Mouse (Mus musculus): ENCODE data around the gene Iqschfp. TPM values are rescaled to one million over a fixed set of nuclear protein-coding genes. Genes with fewer than 3 reads are reported as not detected.

The Iqschfp gene
- total RNA-seq, 2 experiments from 2014 or later = not detected

DNA sequence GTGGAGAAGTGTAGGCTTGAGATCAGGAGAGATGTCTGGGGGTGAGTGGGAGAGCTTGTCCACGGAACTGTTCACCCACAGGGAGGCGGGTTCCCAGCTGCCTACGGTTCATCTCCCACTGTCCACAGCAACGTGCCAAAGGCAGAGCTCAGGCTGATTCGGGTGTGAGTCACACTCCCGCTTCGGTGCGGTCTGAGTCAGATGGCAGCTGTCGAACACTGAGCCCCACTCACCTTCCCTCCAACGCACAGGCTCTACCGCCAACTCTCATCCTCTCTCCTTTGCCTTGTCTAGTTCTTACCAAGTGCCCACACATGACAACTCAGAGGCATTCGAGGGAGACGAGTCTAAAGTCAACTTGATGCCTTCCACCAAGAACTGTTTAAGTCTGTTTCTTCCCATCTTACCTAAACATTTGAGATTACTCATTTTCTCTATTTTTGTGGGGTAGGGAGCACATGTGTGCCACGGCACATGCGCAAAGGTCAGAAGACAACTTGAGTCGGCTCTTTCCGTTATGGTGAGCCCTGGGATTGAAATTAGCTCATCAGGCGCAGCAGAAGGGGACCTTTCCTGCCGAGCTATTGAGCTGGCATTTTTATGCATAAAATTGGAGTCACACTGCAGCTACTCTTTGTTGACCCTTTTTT, 716.9 kb downstream of the Iqschfp start:
- peak in 1 of 2 experiments; percentile 43 for DNase-seq
- intact Hi-C loops (cut with DNase I) = no loop called here

DNA sequence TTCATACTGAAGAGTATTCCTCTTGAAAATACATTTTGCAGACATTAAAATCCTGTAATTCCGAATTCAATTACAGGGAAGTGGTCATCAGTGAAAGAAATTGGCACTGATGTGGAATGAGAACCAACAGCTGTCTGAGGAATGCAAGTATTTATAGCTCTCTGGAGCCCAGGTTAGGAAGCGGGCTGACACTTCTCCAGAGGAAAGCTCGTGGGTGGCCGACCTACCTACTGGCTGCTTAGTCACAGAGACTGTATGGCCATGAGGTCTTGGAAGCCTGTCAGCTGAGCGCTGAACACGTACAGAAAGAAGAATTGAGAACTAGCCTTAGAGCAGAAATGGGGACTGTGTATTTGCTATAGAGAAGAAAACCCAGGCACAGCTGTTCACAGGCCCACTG, 718.0 kb downstream of the Iqschfp start:
- intact Hi-C loops (cut with DNase I) = loop anchor here (5.0 to 10.0 kb wide), 3 partner anchors 48 to 345 kb away; no protein-coding TSS in a partner anchor
- no peak for DNase-seq

DNA sequence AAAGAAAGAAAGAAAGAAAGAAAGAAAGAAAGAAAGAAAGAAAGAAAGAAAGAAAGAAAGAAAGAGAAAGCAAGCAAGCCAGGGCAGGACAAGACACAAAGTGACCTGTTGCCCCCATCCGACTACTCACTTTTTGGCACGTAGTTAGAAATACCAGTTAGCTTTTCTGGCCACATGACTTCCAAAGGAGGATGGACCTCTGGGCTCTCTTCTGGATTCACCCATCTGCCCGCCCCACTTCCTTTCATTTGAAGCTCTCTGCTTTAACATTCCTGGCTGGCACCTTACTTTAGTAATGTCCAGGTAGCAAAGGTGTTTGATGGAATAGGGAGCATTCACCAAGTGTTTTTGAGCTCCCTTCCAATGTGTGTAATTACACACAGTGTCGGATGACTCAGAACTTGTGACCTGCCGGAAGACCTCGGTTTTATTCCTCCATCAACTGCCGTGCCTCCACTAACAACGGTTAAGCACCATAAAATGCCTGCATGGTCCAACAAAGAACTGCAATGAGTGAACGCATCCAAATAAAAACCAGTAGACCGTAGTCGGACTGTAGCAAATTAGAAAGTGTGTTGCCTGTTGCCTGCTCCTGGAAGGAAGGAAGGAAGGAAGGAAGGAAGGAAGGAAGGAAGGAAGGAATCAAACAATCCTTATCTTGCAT, 718.7 kb downstream of the Iqschfp start:
- no peak for DNase-seq
- intact Hi-C loops (cut with DNase I) = loop anchor here (5.0 to 10.0 kb wide), 3 partner anchors 48 to 344 kb away; no protein-coding TSS in a partner anchor

DNA sequence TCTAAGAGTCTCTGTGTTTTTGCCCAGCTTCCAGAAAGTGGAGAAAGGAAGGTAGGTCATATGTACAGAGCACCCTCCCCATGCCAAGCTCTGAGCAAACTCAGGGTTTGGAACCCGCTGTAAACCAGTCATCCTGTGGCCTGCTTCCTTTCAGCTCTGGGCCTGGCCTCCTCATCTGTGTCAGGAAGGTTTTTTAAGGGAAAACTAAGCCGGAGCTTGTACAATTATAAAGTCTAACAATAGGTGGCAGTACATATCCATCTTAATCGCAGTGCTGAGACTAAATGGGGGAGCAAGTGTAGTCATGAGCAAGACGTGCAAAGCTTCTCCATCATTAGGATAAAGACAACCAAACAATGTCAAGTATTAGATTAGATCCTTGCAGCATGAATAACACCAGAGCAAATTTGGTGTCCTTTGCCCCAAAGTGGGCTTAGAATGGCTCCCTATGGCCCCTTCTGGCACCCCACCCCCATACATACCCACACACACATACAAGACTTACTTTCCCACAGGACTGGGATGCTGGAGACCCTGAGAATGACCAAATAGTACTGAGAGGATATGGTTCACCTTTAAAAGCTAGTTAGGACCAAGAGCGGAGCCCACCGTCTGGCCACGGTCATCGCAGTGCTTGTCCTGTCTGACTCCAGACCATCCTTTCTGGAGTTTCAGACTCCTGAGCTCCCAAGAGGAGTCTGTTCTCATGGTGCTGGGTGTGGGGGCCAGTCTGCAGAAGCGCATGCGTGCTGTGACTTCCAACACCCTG, 723.2 kb downstream of the Iqschfp start:
- intact Hi-C loops (cut with DNase I) = loop anchor here (5.0 to 10.0 kb wide), 4 partner anchors 77 to 558 kb away; partner anchors contain the start of gene Il12a
- DNase-seq = peak; percentile 42 to 55

DNA sequence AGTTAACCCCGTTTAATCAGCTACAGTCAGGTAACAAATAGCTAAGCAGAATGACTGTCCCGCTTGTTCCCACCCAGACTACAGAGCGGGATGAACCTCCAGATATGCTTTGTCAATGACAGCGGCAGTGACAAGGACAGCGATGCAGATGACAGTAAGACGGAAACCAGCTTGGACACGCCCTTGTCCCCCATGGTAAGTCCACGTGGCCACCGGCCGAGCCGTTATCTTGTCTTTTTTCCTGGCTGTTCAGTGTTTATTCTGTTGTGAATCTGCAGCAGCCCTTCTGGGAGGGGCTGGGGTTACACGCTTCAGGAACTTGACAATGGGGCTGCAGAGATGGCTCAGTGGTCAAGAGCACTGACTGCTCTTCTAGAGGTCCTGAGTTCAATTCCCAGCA, 724.3 kb downstream of the Iqschfp start:
- intact Hi-C loops (cut with DNase I) = loop anchor here (5.0 to 10.0 kb wide), 4 partner anchors 76 to 559 kb away; partner anchors contain the start of gene Il12a

DNA sequence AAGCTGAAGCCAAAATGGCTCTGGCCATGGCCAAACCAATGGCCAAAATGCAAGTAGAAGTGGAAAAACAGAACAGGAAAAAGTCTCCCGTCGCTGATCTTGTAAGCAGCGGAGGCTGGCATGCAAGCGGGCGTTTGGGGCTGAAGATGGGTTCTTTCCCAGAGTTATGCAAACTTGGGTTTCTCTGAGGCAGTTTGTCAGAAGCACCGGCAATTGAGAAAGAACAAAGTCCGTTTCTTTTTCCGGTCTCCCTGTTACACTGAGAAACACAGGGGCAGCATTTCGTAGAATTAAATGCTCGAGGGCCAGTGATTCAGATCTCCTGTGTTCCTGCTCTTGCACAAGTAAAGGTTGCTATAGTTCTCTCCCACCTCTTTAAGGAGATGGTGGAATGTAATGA, 725.7 kb downstream of the Iqschfp start:
- DNase-seq = no peak
- intact Hi-C loops (cut with DNase I) = loop anchor here (5.0 to 10.0 kb wide), 4 partner anchors 75 to 560 kb away; partner anchors contain the start of gene Il12a

More for the DNA sequence above, 724.3 kb downstream of the Iqschfp start:
- no peak for DNase-seq

DNA sequence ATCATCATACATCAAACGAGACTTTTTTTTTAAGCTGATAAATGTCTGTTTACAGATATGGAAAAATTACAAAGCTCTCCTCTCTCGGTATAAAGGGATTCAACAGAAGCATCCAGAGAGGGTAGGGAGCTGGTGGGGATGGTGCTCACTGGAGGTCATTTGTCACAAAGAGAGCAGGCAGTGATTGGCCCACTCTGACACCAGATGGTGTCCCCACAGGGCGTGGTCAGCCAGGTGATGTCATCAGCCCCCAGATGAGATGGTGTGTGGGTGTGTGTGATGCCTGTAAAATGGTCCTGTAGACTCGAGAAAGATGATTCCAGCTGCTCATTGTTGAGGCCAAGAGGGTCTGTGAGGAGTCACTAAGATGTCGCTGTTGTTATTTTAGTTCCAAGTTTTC, 727.1 kb downstream of the Iqschfp start:
- no peak for DNase-seq
- intact Hi-C loops (cut with DNase I) = loop anchor here (5.0 to 10.0 kb wide), 4 partner anchors 73 to 562 kb away; partner anchors contain the start of gene Il12a

DNA sequence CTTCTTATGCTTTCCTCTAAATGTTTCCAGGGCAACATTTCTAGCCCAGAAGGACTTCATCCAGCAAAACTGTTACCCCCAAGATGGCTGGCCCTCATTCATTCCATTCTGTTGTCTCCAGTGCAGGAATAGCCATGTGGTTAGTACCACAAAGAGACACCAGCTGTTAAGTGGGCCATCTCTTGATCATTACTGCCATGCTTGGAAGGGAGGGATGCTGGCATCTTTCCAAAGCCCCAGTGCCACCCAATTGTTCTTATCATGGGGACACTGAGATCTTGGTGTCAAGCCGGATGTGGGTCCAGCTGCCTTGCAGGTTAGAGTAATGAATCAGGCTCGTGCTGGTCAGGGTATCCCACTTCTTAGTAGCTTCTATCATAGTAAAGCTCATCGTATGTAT, 729.9 kb downstream of the Iqschfp start:
- no peak for DNase-seq
- intact Hi-C loops (cut with DNase I) = no loop called here

DNA sequence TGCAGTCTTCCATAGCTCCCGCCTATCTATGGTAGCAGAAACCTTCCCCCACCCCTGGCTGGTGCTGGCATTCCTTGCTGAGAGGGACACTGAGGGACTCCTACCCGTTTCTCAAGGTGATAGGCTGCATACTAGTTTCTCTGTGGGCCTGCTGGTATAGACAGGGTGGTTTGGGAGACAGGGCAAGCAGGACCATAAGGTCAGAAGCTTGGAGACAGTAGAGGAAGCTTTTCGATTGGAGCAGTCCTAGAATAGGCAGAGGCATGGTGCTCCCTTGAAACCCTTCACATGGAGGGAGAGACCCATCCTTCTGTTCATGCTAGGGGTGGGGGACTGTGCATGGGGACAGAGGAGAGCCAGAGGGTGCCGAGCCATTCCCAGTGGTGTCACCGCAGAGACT, 731.0 kb downstream of the Iqschfp start:
- intact Hi-C loops (cut with DNase I) = no loop called here
- no peak for DNase-seq

DNA sequence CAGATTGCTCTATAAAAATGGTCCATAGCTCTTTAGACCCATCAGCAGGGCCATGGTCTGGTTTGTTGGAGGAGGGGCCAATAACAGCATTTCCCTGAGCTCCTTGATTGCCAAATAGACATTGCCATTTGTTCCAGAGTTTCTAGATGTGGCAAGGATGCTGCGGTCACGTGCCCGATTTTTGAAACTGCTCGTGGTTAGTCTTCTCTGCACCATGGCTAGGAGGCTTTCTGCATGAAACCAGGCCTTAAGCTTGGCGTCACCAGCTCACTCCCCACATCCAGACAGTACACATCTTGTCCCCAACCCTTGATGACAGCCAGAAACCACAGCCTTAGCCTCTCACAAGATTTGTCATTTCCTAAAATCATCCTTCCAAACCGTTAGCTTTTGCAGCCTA, 732.4 kb downstream of the Iqschfp start:
- intact Hi-C loops (cut with DNase I) = no loop called here
- no peak for DNase-seq

DNA sequence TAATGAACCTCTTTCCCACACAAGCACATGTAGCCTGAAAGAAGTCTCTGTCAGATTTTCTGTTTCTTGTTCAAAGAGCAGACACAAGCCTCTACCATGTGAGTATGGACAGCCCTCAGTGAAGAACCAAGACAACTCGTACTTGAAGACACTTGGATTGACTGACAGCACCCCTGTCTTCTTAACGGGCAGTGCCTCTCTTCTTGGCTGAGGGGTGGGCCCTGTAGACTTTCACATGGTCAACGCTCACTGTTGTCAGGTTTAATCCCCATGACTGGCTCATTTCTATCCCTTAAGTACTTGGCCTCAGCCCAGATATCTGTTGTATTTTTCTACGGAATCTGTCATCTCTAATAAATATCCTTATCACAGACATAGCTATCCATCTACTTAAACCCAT, 738.2 kb downstream of the Iqschfp start:
- DNase-seq = no peak
- intact Hi-C loops (cut with DNase I) = no loop called here

DNA sequence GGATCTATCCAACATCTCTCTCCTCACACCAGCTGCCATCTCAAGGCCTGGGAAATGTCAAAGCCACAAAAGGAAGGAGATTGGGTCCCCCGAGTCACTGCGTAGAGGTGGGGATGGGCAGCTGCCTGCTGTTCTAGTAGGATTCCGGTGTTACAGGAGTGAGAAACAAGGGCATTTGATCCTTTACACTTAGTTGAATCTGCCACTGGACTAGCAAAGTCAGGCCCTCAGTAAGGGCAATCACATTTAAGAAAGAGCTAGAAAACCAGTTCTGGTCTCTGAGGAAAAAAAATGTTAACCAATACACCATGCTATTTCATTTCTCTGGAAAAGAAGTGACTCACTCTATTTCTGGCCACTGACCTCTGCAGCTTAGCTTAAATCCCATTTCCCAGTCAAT, 738.8 kb downstream of the Iqschfp start:
- intact Hi-C loops (cut with DNase I) = no loop called here
- DNase-seq = no peak

DNA sequence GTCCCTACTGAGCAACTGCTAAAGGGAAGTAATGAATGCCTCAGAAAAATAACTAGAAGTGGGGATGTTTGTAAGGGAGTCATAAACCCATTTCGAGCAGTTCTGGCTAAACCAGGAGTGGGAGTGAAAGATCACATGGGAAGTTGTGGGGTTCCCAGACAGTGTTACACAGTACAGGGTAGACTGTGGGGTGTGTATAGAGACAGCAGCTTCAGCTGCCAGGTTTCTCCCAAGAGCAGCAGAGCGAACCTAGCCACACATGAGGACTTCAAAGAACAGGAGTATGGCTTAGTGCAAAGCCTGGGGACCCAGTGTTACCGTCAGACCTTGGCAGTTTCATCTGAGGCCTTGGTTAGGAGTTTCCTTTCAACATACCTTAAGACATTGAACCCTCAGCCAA, 740.7 kb downstream of the Iqschfp start:
- intact Hi-C loops (cut with DNase I) = no loop called here
- DNase-seq = no peak

DNA sequence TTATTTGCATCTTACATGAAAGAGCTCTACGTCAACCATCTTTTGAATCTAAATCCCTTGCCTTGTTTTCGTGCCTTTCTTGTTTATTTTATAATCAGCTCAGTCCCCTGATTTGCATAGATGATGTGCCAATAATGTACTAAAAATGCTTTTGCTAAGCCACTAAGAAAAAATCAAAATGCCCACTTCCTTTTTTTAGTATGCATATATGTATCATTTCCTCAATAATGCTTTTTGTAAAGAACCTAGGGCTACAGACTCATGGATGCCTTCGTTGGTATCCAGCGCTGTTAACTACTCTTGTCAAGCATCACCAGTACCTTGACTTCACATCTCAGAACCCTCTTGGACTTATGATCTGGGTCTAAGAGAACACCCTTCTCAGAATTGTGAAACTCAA, 741.5 kb downstream of the Iqschfp start:
- intact Hi-C loops (cut with DNase I) = no loop called here
- no peak for DNase-seq

DNA sequence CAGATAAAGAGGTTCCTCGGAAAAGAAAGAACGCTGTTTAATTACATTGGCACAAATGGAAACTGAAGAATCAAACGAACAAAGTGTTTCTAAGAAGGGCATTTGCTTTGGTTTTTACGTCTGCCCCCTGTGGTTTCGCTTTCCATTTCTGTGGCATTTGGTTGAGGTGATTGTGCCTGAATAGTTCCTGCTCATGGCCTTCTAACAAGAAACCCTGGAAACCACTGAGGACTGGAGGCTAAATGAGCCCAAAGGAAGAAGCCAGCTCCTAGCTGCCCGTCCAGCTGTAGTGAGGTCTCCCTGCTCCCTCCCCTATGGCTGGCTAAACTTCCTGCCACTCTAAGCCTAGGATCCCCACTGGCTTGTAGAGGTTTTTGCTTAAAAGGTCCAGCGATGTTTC, 745.9 kb downstream of the Iqschfp start:
- no peak for DNase-seq
- intact Hi-C loops (cut with DNase I) = no loop called here

DNA sequence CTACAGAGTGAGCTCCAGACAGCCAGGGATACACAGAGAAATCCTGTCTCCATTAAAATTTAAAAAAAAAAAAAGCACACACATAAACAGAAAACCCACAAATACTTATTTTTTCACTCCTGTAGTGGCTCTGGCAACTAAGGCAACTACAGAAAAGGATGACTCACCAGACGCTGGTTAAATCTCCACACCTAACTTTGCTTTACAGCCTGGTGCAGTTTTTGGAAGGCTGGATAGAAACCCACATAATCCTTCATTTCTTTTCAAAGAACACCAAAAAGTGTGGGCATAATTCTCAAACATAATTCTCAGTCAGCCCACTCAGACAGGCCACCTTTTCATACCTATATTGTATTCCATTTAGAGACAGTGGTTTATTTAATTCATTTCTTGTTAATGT, 746.7 kb downstream of the Iqschfp start:
- no peak for DNase-seq
- intact Hi-C loops (cut with DNase I) = no loop called here

DNA sequence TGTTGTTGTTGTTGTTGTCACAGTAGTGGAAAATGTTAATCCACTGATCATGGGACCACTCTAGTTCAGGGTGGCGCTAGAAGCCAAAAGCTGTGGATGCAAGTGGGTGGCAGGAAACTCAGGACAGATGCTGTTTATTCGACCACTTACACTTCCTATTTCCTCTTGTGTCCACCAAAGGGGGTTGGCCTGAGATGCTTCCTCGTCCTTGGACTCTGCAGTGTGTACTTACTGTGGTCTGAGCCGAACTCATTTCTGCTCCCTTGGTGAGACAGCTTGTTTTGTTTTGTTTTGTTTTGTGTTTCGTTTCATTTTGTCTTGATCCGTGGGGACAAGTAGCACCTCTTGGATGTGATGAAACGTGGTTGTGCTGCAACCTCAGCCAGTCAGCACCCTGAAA, 750.9 kb downstream of the Iqschfp start:
- intact Hi-C loops (cut with DNase I) = no loop called here

DNA sequence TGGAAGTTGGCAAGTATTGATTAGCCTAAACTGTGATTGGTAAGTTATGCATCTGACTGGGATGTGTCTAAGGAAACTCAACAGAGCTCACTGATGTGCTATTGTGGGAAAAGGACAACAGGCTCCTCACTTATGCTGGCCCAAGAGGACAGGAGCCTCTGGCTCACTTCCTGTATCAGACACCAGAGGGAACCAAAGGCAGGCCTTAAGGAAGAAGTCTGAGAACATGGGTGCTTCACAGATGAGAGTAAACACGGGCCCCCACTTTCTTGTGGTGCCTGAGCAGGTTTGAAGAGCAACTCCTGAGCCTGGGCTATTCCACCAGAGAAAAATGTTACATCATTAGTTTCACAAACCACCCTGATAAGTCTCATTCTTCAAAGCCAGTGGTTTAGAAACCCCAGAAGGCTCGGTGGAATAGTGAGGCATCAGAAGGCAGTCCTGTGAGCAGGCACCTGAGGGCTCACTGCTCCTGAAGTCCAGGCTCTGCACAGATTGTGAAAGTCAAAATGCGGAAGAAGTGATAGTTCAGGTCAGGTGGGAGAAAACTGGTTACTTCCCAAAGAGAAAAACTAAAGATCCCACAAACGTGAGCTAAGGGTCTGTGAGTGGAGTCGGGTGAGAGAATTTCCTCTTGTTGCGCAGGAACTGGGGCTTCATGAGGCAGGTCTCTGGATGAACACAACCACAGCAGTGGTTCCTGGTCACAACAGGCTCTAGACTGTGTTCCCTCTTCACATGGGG, 754.5 kb downstream of the Iqschfp start:
- DNase-seq = peak; percentile 22 to 35
- intact Hi-C loops (cut with DNase I) = no loop called here

More for the DNA sequence above, 750.9 kb downstream of the Iqschfp start:
- no peak for DNase-seq

DNA sequence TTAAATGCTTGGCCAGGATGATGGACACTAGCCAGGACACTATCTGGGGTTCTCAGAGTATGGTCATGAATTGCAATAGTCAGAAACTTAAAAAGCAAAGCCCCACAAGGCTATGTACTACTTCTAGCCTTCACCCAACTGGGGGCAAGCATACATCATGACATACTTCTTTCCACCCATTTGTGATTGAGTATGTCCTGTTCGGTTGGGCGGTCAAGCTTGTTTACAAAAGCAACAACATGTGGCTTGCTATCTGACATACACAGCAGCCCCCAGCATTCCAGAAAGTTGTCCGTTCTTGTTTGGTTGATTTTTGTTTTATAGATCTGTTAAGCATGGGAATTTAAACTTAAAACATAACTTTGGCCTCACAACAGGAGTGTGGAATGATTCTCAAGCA, 755.2 kb downstream of the Iqschfp start:
- DNase-seq = no peak
- intact Hi-C loops (cut with DNase I) = no loop called here

DNA sequence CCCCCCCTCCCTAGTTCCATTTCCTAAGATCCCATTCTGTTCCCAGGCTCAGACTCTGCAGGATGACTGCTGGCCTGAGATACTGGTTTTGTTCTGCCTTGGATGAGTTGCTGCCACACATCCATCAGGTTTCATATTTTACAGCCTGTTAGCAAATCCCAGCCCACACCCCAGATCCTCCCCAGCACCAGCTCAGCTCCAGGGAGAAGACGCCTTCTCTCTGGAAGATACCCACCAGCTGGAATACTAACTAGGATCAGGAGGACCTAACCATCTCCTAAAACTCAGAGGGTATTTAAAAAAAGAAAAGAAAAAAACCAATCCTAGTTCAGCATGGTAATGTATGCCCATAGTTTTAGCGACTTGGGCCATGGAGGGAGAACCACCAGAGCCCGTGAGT, 758.2 kb downstream of the Iqschfp start:
- intact Hi-C loops (cut with DNase I) = no loop called here
- no peak for DNase-seq

All from heart, postnatal 10 days (tissue).